Mouse (Mus musculus) midbrain, embryonic 10.5 days (tissue): ENCODE measurements around the gene Sept5. TPM values are rescaled to one million over a fixed set of nuclear protein-coding genes. Genes with fewer than 3 reads are reported as not detected.

Experiments
- DNase-seq: peaks from one replicate; pipeline ENCODE4 v3.0.0-alpha.2; 2017; ENCODE audit warnings: low spot score
- H3K27ac ChIP-seq: fragments of 300-500 bp; sonication (generic); replicated peaks from 2 replicates; pipeline ENCODE4 v1.5.1; 2016; ENCODE audit warnings: mild to moderate bottlenecking
- H3K27me3 ChIP-seq: fragments of 300-500 bp; sonication (generic); 2 replicates; pipeline ENCODE4 v1.6.1; 2016; ENCODE audit warnings: low read depth, mild to moderate bottlenecking; ENCODE audit not compliant: poor library complexity, severe bottlenecking
- H3K36me3 ChIP-seq: fragments of 300-500 bp; sonication (generic); 2 replicates; pipeline ENCODE4 v1.6.1; 2016; ENCODE audit warnings: mild to moderate bottlenecking, moderate library complexity
- H3K4me1 ChIP-seq: fragments of 300-500 bp; sonication (generic); 2 replicates; pipeline ENCODE4 v1.6.1; 2016
- H3K4me3 ChIP-seq: fragments of 300-500 bp; sonication (generic); 2 replicates; pipeline ENCODE4 v1.5.1; 2016; ENCODE audit warnings: mild to moderate bottlenecking, moderate library complexity
- H3K9me3 ChIP-seq: fragments of 300-500 bp; sonication (generic); replicated peaks from 2 replicates; pipeline ENCODE4 v1.6.1; 2016; ENCODE audit warnings: mild to moderate bottlenecking
- WGBS: fragments of 180-500 bp; shearing (Covaris S2); methylation state at CpG from one replicate; pipeline ENCODE4 v1.1.7; 2016; 5-methylcytosine and 5-hydroxymethylcytosine counted together
- polyA plus RNA-seq: library from polyadenylated mRNA; unstranded; fragments of >200 nt; fragmentation: Nextera tagmentation; extraction: Ambion mirVana; gene quantifications from 2 replicates; pipeline ENCODE4 v1.2.1, GENCODE M21; 2016

Sept5 gene
- polyA plus RNA-seq, 1 experiment from 2014 or later: 31.2 TPM

DNA sequence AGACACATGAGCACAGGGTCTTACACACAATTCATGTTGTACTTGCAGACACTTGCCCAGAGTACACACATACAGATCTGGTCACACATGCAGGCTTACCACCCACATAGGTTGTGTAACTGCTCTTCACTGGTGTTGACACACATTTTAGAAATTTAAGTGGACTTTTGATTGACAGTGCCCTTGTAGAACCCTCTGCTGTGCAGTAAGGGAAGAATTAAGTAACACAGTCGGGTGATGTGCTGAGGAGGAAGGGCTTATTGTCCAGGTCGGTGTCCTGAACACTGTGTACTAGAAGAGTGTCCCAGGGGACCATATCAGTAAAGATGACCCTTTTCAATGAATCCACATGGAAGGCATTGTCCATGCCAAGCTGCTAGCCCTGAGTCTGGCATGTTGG, 35.8 kb downstream of the Sept5 start:
- Histone ChIP-seq H3K36me3 (no peaks in the 10 kb centered on the region), H3K9me3 (no peaks in the 10 kb centered on the region), H3K27me3 (peaks cover 90% of the 10 kb centered on the region), H3K4me3 (no peak overlapping the region), H3K27ac (no peak overlapping the region), H3K4me1 (peaks cover 30% of the 10 kb centered on the region)
- DNase-seq: no peak
- WGBS: 75% methylated on average over 2 of the region's 2 CpGs

DNA sequence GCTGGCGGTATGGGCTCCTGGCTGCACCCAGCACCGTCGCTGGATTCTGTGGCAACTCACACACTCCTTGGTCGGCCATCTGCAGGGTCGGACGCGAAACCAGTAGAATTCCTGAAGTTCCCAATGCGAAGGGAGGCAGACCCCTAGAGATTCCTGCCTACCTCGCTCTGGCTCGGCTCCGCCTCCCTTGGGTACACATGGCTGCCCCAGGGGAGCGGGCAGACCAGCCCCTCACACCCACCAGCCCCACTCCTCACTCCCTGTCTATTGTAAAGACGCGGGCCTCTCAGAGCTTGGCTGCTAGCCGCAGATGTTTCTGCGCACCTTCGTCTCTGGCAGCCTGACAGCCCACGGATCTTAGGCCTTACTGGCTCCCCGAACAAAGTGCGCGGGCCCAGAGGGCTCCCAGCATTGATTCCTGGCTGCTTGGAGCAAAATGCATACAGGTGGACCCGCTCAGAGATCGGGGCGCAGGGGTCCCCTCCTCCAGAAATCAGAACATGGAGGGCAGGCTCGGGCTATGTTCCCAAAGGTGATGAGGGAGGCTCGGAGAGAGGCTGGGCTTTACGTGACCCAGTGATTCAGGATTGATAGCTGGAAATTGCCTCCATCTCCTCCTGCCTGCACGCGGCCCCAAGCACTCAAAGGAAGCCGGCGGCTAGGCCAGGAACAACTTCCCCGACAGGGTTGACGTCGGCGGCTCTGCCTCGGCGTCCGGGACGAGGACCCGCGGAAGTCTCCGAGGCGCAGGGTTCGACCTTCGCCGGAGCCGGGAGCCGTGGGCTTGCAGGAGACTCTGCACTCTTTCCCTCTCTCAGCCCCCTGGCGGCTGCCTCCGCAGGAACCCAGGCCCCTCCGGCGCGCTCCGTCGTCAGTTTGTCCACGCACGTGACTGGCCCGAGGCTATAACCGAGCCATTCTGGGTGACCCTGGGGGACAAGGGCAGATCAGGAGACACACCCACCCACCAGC, 38.4 kb downstream of the Sept5 start:
- H3K36me3 ChIP-seq: no peaks in the 10 kb centered on the region
- H3K27ac ChIP-seq: no peak overlapping the region; the same call in 1 of the 2 replicates
- 1% methylated on average over 59 of the region's 59 CpGs for WGBS
- peaks cover 98% of the 10 kb centered on the region for H3K27me3 ChIP-seq
- peak overlapping the region; percentile 38 for H3K4me3 ChIP-seq
- DNase-seq: peak; percentile 62
- no peaks in the 10 kb centered on the region for H3K9me3 ChIP-seq
- peaks cover 53% of the 10 kb centered on the region for H3K4me1 ChIP-seq

DNA sequence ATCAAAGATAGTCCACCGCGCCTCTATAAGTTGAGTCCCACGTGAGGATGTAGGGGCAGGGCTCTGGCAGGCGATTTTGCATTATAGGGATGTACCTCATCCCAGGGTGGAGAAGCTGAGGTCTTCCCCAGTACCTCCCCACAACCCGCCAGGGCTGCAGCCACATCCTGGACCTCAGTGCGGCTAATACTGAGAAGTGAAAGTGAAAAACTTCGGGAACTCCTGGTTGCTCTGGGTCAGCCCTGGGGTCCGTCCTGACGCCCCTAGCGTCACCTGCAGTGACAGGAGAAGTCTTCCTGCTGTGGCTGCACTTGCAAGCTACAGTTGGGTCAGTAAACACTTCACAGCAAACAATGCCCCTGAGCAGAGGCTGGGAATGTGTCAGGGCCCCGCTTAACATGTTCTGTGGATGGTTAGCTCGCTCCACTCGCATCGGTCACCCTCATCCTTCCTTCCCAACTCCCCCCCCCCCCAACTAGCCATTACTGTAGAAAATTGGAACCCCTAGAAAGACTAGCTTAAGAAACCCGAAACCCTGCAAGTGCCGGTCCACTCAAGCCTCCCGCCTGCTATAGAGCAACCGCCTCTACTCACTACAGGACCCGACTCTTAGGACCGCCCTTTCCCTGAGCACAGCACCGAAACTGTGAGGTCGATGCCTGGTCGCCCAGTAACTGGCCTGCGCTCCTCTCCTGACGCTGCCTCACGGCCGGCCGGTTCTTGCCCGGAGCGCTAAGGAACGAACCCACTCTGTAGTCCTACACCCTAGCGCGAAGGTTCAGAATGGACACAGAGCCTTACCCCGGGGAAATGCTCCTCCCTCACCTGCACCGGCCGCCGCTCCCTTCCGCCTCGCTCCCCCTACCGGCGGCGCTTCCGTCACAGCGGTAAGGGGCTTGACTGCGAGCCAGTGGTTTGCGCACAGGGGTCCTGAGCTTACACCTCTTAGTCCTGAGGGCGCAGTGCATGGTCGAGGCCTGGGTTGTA, 39.7 kb downstream of the Sept5 start, which contains the start of gene Tbx1:
TSS of gene Tbx1 (minus strand) at position 868 of the 987 bp plus-strand sequence.
- Histone ChIP-seq H3K27me3 (peaks cover 100% of the 10 kb centered on the region), H3K27ac (no peak within 1 kb of the TSS; the same call in 1 of the 2 replicates), H3K4me1 (peaks cover 60% of the 10 kb centered on the region), H3K9me3 (no peaks in the 10 kb centered on the region), H3K36me3 (no peaks in the 10 kb centered on the region), H3K4me3 (peak within 1 kb of the TSS; percentile 42)
- DNase-seq: peak; percentile 54
- WGBS: under 1% methylated on average over 48 of the region's 48 CpGs

DNA sequence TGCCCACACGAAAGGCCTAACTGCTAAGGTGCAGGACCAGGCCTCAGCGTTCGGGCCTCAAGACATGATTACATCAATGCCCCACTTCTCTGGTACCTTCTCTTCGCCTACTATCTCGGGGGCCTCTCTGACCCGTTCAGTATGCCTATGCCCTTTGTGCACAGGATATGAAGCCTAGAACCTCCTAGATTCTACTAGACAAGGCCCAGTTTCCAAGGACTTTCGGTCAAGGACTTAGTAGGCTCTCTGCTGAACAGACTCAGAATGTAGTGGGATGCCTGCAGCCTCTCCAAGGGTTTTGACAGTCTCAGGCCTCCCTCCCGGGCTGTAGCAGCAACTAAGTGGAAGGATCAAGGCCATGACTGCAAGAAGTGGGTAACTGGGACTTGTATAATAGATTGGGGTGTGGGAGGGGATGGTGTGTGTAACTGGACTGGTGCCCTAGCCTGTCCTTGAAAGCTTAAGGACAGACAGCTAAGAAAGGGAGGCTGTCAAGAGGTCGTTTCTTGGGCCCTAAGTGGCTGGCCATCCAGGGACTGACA, 40.6 kb downstream of the Sept5 start:
- H3K4me1 ChIP-seq: peaks cover 61% of the 10 kb centered on the region
- DNase-seq: peak; percentile 28
- WGBS: 8% methylated on average over 9 of the region's 9 CpGs
- H3K36me3 ChIP-seq: no peaks in the 10 kb centered on the region
- H3K27me3 ChIP-seq: peaks cover 100% of the 10 kb centered on the region
- no peak overlapping the region for H3K27ac ChIP-seq
- no peaks in the 10 kb centered on the region for H3K9me3 ChIP-seq
- H3K4me3 ChIP-seq: peak overlapping the region; percentile 41; the same call in 1 of the 2 replicates

DNA sequence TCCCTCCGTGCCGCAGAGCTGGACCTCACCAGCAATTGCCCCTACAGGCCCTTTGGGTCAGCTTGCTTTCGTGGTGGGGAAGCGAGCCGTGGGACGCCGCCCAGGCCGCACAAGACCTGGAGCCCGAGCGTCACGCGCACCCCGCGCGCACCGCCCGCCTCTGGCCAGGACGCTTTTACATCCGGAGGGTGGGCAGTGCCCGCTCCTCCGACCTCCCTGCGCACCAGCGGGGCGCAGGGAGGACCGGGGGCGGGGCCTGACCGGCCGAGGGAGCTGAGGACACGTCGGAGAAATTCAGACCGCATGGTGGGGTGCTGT, 41.1 kb downstream of the Sept5 start:
- Histone ChIP-seq H3K27ac (no peak overlapping the region), H3K9me3 (no peaks in the 10 kb centered on the region), H3K4me1 (peaks cover 61% of the 10 kb centered on the region), H3K36me3 (no peaks in the 10 kb centered on the region), H3K27me3 (peaks cover 100% of the 10 kb centered on the region), H3K4me3 (peak overlapping the region; percentile 41)
- DNase-seq: no peak
- WGBS: 2% methylated on average over 31 of the region's 31 CpGs

DNA sequence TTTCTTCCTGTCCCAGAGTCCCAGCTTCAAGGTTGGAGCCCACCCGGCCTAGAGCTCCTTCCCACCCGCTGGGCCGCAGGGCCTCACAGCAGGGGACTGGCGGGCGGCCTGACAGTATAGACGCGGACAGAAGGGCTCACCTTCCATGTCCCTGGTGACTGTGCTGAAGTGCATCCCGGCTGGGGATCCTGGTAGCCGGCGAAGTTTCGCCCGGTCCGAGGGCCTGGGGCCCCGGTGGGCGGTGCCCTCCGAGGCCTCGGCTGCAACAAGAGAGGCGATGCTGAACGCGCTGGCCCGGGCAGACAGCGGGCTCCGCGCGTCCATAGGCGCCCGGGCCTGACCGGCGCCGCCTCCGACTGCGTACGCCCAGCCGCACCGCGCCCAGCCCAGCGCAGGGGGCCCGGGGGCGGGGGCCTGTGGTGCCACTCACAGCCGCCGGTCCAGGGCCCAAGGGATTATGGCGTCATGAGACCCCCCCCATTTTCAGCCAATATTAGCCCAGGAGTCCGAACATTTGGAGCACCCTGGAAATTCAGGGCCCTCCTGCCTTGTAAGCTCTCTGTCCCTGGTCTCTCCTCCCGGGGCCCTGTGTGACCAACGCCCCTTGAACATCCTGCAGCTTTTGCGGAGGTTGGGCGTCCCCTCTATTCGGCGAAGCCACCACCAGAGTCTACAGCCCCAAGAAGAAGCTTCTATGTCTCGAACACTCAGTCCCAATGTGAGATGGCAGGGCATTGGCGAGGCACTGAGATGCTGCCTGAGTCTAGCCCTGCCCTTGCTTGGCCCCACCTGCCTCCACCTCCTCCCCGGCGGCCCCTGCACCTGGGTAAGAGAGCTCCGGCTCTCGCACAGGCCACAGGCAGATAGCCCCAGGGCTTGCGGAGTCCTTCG, 41.7 kb downstream of the Sept5 start:
- Histone ChIP-seq H3K27me3 (peaks cover 100% of the 10 kb centered on the region), H3K4me3 (peak overlapping the region; percentile 41), H3K4me1 (peaks cover 61% of the 10 kb centered on the region), H3K27ac (no peak overlapping the region), H3K36me3 (no peaks in the 10 kb centered on the region), H3K9me3 (no peaks in the 10 kb centered on the region)
- peak; percentile 60 for DNase-seq
- under 1% methylated on average over 57 of the region's 57 CpGs for WGBS

DNA sequence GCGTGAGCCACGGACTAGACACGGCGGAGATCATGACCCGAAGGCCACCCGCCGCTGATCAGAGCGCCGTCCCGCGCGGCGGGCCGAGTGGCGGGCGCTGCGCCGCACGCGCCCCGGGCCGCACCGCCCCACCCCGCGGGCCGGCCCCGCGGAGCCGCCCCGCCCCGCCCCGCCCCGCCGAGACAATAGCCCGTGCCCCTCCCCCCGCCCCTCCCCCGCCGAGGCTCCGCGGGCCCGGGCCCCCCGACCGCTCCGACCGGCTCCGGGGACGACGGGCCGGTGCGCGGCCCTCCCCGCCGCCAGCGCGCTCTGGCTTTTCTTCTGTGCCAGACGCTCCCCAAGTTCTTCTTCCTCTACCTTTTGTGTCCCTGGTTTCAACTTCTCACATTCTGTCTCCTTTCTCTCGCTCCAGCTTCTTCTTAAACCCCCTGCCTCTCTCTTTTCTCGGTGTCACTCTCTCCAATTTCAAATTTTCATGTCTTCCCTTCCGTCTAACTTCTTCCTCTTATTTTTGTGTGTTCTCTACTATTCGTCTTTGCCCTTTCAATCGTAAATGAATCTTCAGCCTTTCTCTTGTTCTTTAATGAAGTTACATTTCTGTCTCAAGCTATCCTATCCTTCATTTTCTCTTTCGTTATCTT, 42.7 kb downstream of the Sept5 start:
- DNase-seq: no peak
- H3K4me3 ChIP-seq: peak overlapping the region; percentile 48
- under 1% methylated on average over 46 of the region's 62 CpGs for WGBS
- H3K27ac ChIP-seq: no peak overlapping the region
- peaks cover 100% of the 10 kb centered on the region for H3K27me3 ChIP-seq
- H3K36me3 ChIP-seq: no peaks in the 10 kb centered on the region
- peaks cover 70% of the 10 kb centered on the region for H3K4me1 ChIP-seq
- H3K9me3 ChIP-seq: no peaks in the 10 kb centered on the region

DNA sequence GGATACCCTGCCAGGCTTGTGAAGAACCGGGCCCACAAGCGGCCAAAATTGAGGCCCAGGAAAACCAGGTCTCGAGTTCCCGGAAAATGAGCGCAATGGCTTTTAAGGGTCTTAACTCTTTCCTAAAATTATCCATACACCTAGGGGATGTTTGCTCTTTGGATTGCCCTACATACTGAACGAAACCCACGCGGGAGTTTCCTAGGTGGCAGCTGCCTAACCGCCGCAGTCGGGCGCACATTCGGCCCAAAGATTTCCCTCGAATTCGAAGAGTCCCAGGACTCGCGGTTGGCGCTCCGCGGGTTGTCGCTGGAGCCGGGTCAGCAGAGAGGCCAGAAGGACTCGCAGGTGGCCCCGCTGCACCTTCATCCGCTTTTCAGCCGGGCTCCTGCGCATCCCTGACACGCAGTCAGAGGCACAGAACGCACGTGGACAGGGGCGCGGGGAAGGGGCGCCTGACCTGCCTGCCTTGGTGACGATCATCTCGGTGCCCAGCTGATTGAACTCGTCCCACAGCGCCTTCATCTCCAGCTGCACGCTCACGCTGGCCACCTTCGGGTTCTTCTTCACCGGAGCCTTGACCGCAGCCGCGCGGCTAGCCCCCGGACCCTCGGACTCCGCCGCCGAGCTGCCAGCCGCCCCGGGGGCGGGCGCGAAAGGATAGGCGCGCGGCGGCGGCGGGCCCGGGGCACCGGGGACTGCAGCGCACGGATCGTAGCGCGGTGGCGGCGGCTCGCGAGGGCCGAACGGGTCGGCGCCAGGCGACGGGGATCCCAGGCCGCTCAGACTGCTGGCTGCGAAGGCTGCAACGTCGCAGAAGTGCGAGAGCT, 43.5 kb downstream of the Sept5 start:
- under 1% methylated on average over 83 of the region's 83 CpGs for WGBS
- H3K4me3 ChIP-seq: peak overlapping the region; percentile 48

DNA sequence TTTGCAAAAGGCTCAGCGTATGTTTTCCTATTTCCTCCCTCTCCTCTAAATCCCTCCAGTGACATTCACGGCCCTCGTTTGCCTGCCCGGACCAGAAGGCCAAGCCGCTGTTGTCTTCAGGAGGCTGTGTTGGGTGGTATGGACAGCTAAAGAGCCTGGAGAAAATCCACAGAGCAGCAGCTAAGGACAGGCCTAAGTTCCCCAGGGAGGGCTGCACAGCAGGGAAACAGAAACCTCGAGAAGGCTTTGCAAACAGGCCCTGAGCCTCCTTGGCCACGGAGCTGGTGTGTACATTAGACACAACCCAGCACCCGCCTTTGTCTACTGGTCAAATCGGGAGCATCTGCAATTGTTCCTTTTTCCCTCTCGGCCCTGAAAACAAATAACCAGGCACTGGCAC, 44.1 kb downstream of the Sept5 start:
- H3K36me3 ChIP-seq: no peaks in the 10 kb centered on the region
- under 1% methylated on average over 10 of the region's 10 CpGs for WGBS
- DNase-seq: peak; percentile 60
- H3K27me3 ChIP-seq: peaks cover 100% of the 10 kb centered on the region
- H3K9me3 ChIP-seq: no peaks in the 10 kb centered on the region
- H3K4me3 ChIP-seq: peak overlapping the region; percentile 48
- H3K4me1 ChIP-seq: peaks cover 67% of the 10 kb centered on the region
- H3K27ac ChIP-seq: no peak overlapping the region

More for the DNA sequence above, 43.5 kb downstream of the Sept5 start:
- DNase-seq: peak; percentile 65
- Histone ChIP-seq H3K27me3 (peaks cover 100% of the 10 kb centered on the region), H3K27ac (no peak overlapping the region), H3K36me3 (no peaks in the 10 kb centered on the region), H3K9me3 (no peaks in the 10 kb centered on the region), H3K4me1 (peaks cover 71% of the 10 kb centered on the region)

DNA sequence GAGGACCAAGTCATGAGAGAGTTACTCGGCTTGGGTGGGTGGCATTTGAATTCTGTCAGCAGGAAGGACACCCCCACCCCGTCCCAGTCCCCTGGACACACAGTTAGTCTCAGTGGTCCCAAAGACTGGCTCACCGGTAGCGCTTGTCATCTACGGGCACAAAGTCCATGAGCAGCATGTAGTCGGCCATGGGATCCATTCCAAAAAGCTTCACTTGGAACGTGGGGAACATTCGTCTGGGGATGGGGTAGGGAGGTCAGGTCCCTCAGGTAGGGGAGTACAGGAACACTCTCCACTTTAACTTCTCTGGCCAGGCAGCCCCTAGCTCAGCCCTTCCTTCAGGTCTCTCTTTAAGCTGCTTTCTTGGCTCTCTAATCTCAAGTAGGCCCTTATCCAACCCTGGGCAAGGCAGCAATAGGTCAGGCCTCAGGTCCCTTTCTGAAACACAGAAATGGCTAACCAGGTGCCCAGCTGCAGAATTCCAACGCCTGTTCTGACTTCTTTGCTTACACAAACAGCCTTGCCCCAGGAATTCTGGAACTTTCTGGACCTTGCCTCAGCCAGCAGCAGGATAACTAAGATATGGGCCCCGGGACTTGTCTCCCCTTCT, 44.7 kb downstream of the Sept5 start:
- peak; percentile 34 for DNase-seq
- peaks cover 61% of the 10 kb centered on the region for H3K4me1 ChIP-seq
- H3K27me3 ChIP-seq: peaks cover 100% of the 10 kb centered on the region
- H3K9me3 ChIP-seq: no peaks in the 10 kb centered on the region
- H3K27ac ChIP-seq: no peak overlapping the region
- WGBS: 5% methylated on average over 10 of the region's 10 CpGs
- H3K4me3 ChIP-seq: peak overlapping the region; percentile 48; the same call in 1 of the 2 replicates
- H3K36me3 ChIP-seq: no peaks in the 10 kb centered on the region
